Mouse (Mus musculus): ENCODE results near the gene Dapk1. TPM values are rescaled to one million over a fixed set of nuclear protein-coding genes. Genes with fewer than 3 reads are reported as not detected.

Dapk1 gene
- polyA plus RNA-seq, 1 experiment, result 12.0 TPM

- 57% methylated on average over 9 of the region's 9 CpGs for WGBS
- TF ChIP-seq CTCF (IDR thresholded peaks at IDR 0.05; ENCODE audit: control insufficient read depth, insufficient read depth, low read length), result no peak
- TF ChIP-seq POLR2A (IDR thresholded peaks at IDR 0.05; ENCODE audit: borderline replicate concordance, control insufficient read depth, low read depth, low read length), result no peak
- Histone ChIP-seq H3K27ac (ENCODE audit: control insufficient read depth, insufficient read depth, low read depth, low read length, poor library complexity) (no peak overlapping the region), H3K4me1 (ENCODE audit: control insufficient read depth, insufficient read depth, low read length) (no peaks in the 10 kb centered on the region; the same call in 1 of the 2 replicates), H3K4me3 (replicated peaks; ENCODE audit: control insufficient read depth, low read depth, low read length) (no peak overlapping the region)
Observed at GRCm38 (mm10) chr13:60660711-60661261, 59.0 kb downstream of the Dapk1 start.

GRCm38 (mm10) chr13:60662493-60663177, 60.9 kb downstream of the Dapk1 start:
- WGBS, result 84% methylated on average over 8 of the region's 8 CpGs
- Histone ChIP-seq H3K4me3 (replicated peaks; ENCODE audit: control insufficient read depth, low read depth, low read length) (no peak overlapping the region), H3K27ac (ENCODE audit: control insufficient read depth, insufficient read depth, low read depth, low read length, poor library complexity) (no peak overlapping the region), H3K4me1 (ENCODE audit: control insufficient read depth, insufficient read depth, low read length) (no peaks in the 10 kb centered on the region; the same call in 1 of the 2 replicates)
- no peak for TF ChIP-seq CTCF (IDR thresholded peaks at IDR 0.05; ENCODE audit: control insufficient read depth, insufficient read depth, low read length)
- no peak for TF ChIP-seq POLR2A (IDR thresholded peaks at IDR 0.05; ENCODE audit: borderline replicate concordance, control insufficient read depth, low read depth, low read length)

- Histone ChIP-seq H3K27ac (ENCODE audit: control insufficient read depth, insufficient read depth, low read depth, low read length, poor library complexity) (no peak overlapping the region), H3K4me3 (replicated peaks; ENCODE audit: control insufficient read depth, low read depth, low read length) (no peak overlapping the region), H3K4me1 (ENCODE audit: control insufficient read depth, insufficient read depth, low read length) (no peaks in the 10 kb centered on the region; the same call in 1 of the 2 replicates)
- WGBS, result 78% methylated on average over 3 of the region's 3 CpGs
- TF ChIP-seq POLR2A (IDR thresholded peaks at IDR 0.05; ENCODE audit: borderline replicate concordance, control insufficient read depth, low read depth, low read length) (no peak), CTCF (IDR thresholded peaks at IDR 0.05; ENCODE audit: control insufficient read depth, insufficient read depth, low read length) (no peak)
Observed at GRCm38 (mm10) chr13:60664058-60664457, 62.3 kb downstream of the Dapk1 start.

GRCm38 (mm10) chr13:60664816-60665215, 63.1 kb downstream of the Dapk1 start:
- TF ChIP-seq CTCF (IDR thresholded peaks at IDR 0.05; ENCODE audit: control insufficient read depth, insufficient read depth, low read length) (no peak), POLR2A (IDR thresholded peaks at IDR 0.05; ENCODE audit: borderline replicate concordance, control insufficient read depth, low read depth, low read length) (no peak)
- 89% methylated on average over 10 of the region's 10 CpGs for WGBS
- no peaks in the 10 kb centered on the region; the same call in 1 of the 2 replicates for H3K4me1 ChIP-seq (ENCODE audit: control insufficient read depth, insufficient read depth, low read length)
- H3K27ac ChIP-seq (ENCODE audit: control insufficient read depth, insufficient read depth, low read depth, low read length, poor library complexity), result no peak overlapping the region
- no peak overlapping the region for H3K4me3 ChIP-seq (replicated peaks; ENCODE audit: control insufficient read depth, low read depth, low read length)

- 88% methylated on average over 4 of the region's 4 CpGs for WGBS
- TF ChIP-seq CTCF (IDR thresholded peaks at IDR 0.05; ENCODE audit: control insufficient read depth, insufficient read depth, low read length) (no peak), POLR2A (IDR thresholded peaks at IDR 0.05; ENCODE audit: borderline replicate concordance, control insufficient read depth, low read depth, low read length) (no peak)
- Histone ChIP-seq H3K27ac (ENCODE audit: control insufficient read depth, insufficient read depth, low read depth, low read length, poor library complexity) (no peak overlapping the region), H3K4me1 (ENCODE audit: control insufficient read depth, insufficient read depth, low read length) (no peaks in the 10 kb centered on the region; the same call in 1 of the 2 replicates), H3K4me3 (replicated peaks; ENCODE audit: control insufficient read depth, low read depth, low read length) (no peak overlapping the region)
Observed at GRCm38 (mm10) chr13:60665402-60665801, 63.7 kb downstream of the Dapk1 start.

- Histone ChIP-seq H3K27ac (ENCODE audit: control insufficient read depth, insufficient read depth, low read depth, low read length, poor library complexity) (no peak overlapping the region), H3K4me1 (ENCODE audit: control insufficient read depth, insufficient read depth, low read length) (peaks cover 1% of the 10 kb centered on the region; the same call in 1 of the 2 replicates), H3K4me3 (replicated peaks; ENCODE audit: control insufficient read depth, low read depth, low read length) (no peak overlapping the region)
- TF ChIP-seq POLR2A (IDR thresholded peaks at IDR 0.05; ENCODE audit: borderline replicate concordance, control insufficient read depth, low read depth, low read length), result no peak
- no peak for TF ChIP-seq CTCF (IDR thresholded peaks at IDR 0.05; ENCODE audit: control insufficient read depth, insufficient read depth, low read length)
- WGBS, result 68% methylated on average over 6 of the region's 6 CpGs
Observed at GRCm38 (mm10) chr13:60668036-60668435, 66.3 kb downstream of the Dapk1 start.

GRCm38 (mm10) chr13:60670605-60671004, 68.9 kb downstream of the Dapk1 start:
- TF ChIP-seq CTCF (IDR thresholded peaks at IDR 0.05; ENCODE audit: control insufficient read depth, insufficient read depth, low read length) (no peak), POLR2A (IDR thresholded peaks at IDR 0.05; ENCODE audit: borderline replicate concordance, control insufficient read depth, low read depth, low read length) (no peak)

GRCm38 (mm10) chr13:60671235-60671634, 69.5 kb downstream of the Dapk1 start:
- whole genome bisulfite sequencing, result 79% methylated on average over 10 of the region's 10 CpGs
- Histone ChIP-seq H3K4me1 (ENCODE audit: control insufficient read depth, insufficient read depth, low read length) (peaks cover 1% of the 10 kb centered on the region; the same call in 1 of the 2 replicates), H3K4me3 (replicated peaks; ENCODE audit: control insufficient read depth, low read depth, low read length) (no peak overlapping the region), H3K27ac (ENCODE audit: control insufficient read depth, insufficient read depth, low read depth, low read length, poor library complexity) (no peak overlapping the region)
- TF ChIP-seq POLR2A (IDR thresholded peaks at IDR 0.05; ENCODE audit: borderline replicate concordance, control insufficient read depth, low read depth, low read length) (no peak), CTCF (IDR thresholded peaks at IDR 0.05; ENCODE audit: control insufficient read depth, insufficient read depth, low read length) (no peak)

More at GRCm38 (mm10) chr13:60670605-60671004, 68.9 kb downstream of the Dapk1 start:
- H3K27ac ChIP-seq (ENCODE audit: control insufficient read depth, insufficient read depth, low read depth, low read length, poor library complexity), result no peak overlapping the region
- H3K4me1 ChIP-seq (ENCODE audit: control insufficient read depth, insufficient read depth, low read length), result peaks cover 1% of the 10 kb centered on the region; the same call in 1 of the 2 replicates
- peak overlapping the region; percentile 7 for H3K4me3 ChIP-seq (replicated peaks; ENCODE audit: control insufficient read depth, low read depth, low read length)
- 23% methylated on average over 10 of the region's 10 CpGs for WGBS
